Mouse (Mus musculus): Measurements from ENCODE around the gene Zbtb46. TPM values are rescaled to one million over a fixed set of nuclear protein-coding genes. Genes with fewer than 3 reads are reported as not detected.

Gene Zbtb46
- polyA plus RNA-seq, 1 experiment = 0.11 TPM

- H3K4me3 ChIP-seq (ENCODE audit: insufficient read depth, low read length) = no peak overlapping the region
- peaks cover 28% of the 10 kb centered on the region for H3K4me1 ChIP-seq (ENCODE audit: control insufficient read depth, insufficient read depth, low read length)
- H3K27ac ChIP-seq (ENCODE audit: insufficient read depth, low read depth, low read length) = no peak overlapping the region
- TF ChIP-seq CTCF (IDR thresholded peaks at IDR 0.05; ENCODE audit: low read depth, low read length) (no peak), POLR2A (IDR thresholded peaks at IDR 0.05; ENCODE audit: borderline replicate concordance, low read depth, low read length) (no peak)
Observed at GRCm38 (mm10) chr2:181377230-181377629, 82.0 kb downstream of the Zbtb46 start.

GRCm38 (mm10) chr2:181375787-181376186, 83.4 kb downstream of the Zbtb46 start:
- Histone ChIP-seq H3K4me3 (ENCODE audit: insufficient read depth, low read length) (no peak overlapping the region), H3K27ac (ENCODE audit: insufficient read depth, low read depth, low read length) (no peak overlapping the region), H3K4me1 (ENCODE audit: control insufficient read depth, insufficient read depth, low read length) (peaks cover 28% of the 10 kb centered on the region)
- TF ChIP-seq CTCF (IDR thresholded peaks at IDR 0.05; ENCODE audit: low read depth, low read length) (no peak), POLR2A (IDR thresholded peaks at IDR 0.05; ENCODE audit: borderline replicate concordance, low read depth, low read length) (no peak)

- no peak for TF ChIP-seq CTCF (IDR thresholded peaks at IDR 0.05; ENCODE audit: low read depth, low read length)
- TF ChIP-seq POLR2A (IDR thresholded peaks at IDR 0.05; ENCODE audit: borderline replicate concordance, low read depth, low read length) = no peak
- Histone ChIP-seq H3K4me3 (ENCODE audit: insufficient read depth, low read length) (no peak overlapping the region), H3K4me1 (ENCODE audit: control insufficient read depth, insufficient read depth, low read length) (peaks cover 14% of the 10 kb centered on the region), H3K27ac (ENCODE audit: insufficient read depth, low read depth, low read length) (no peak overlapping the region)
Observed at GRCm38 (mm10) chr2:181370001-181370400, 89.2 kb downstream of the Zbtb46 start.

- Histone ChIP-seq H3K4me1 (ENCODE audit: control insufficient read depth, insufficient read depth, low read length) (peaks cover 14% of the 10 kb centered on the region), H3K27ac (ENCODE audit: insufficient read depth, low read depth, low read length) (peak overlapping the region; percentile 68), H3K4me3 (ENCODE audit: insufficient read depth, low read length) (peak overlapping the region; percentile 95)
- TF ChIP-seq POLR2A (IDR thresholded peaks at IDR 0.05; ENCODE audit: borderline replicate concordance, low read depth, low read length) (no peak), CTCF (IDR thresholded peaks at IDR 0.05; ENCODE audit: low read depth, low read length) (no peak)
Observed at GRCm38 (mm10) chr2:181365655-181366075, 93.6 kb downstream of the Zbtb46 start.

- peak within 1 kb of the TSS; percentile 68 for H3K27ac ChIP-seq (ENCODE audit: insufficient read depth, low read depth, low read length)
- TF ChIP-seq CTCF (IDR thresholded peaks at IDR 0.05; ENCODE audit: low read depth, low read length) = no peak
- peak; percentile 22; the same call in 1 of the 2 replicates for TF ChIP-seq POLR2A (IDR thresholded peaks at IDR 0.05; ENCODE audit: borderline replicate concordance, low read depth, low read length)
Observed at GRCm38 (mm10) chr2:181364860-181365596, 94.2 kb downstream of the Zbtb46 start, which contains the start of the genes Zgpat and Arfrp1. Zgpat (plus strand) TSS chr2:181364928. Arfrp1 (minus strand) TSS chr2:181365404.

GRCm38 (mm10) chr2:181364487-181364859, 94.8 kb downstream of the Zbtb46 start:
- Histone ChIP-seq H3K27ac (ENCODE audit: insufficient read depth, low read depth, low read length) (peak overlapping the region; percentile 23; the same call in 1 of the 2 replicates), H3K4me3 (ENCODE audit: insufficient read depth, low read length) (peak overlapping the region; percentile 95), H3K4me1 (ENCODE audit: control insufficient read depth, insufficient read depth, low read length) (peaks cover 14% of the 10 kb centered on the region)
- TF ChIP-seq POLR2A (IDR thresholded peaks at IDR 0.05; ENCODE audit: borderline replicate concordance, low read depth, low read length) (no peak), CTCF (IDR thresholded peaks at IDR 0.05; ENCODE audit: low read depth, low read length) (no peak)

More at GRCm38 (mm10) chr2:181364860-181365596, 94.2 kb downstream of the Zbtb46 start, which contains the start of the genes Zgpat and Arfrp1:
- Histone ChIP-seq H3K4me1 (ENCODE audit: control insufficient read depth, insufficient read depth, low read length) (peaks cover 14% of the 10 kb centered on the region), H3K4me3 (ENCODE audit: insufficient read depth, low read length) (peak within 1 kb of the TSS; percentile 95)

- Histone ChIP-seq H3K4me3 (ENCODE audit: insufficient read depth, low read length) (peak overlapping the region; percentile 95), H3K27ac (ENCODE audit: insufficient read depth, low read depth, low read length) (no peak overlapping the region), H3K4me1 (ENCODE audit: control insufficient read depth, insufficient read depth, low read length) (peaks cover 14% of the 10 kb centered on the region)
- no peak for TF ChIP-seq CTCF (IDR thresholded peaks at IDR 0.05; ENCODE audit: low read depth, low read length)
- TF ChIP-seq POLR2A (IDR thresholded peaks at IDR 0.05; ENCODE audit: borderline replicate concordance, low read depth, low read length) = no peak
Observed at GRCm38 (mm10) chr2:181363946-181364345, 95.3 kb downstream of the Zbtb46 start.

- H3K4me1 ChIP-seq (ENCODE audit: control insufficient read depth, insufficient read depth, low read length) = no peaks in the 10 kb centered on the region
- H3K4me3 ChIP-seq (ENCODE audit: insufficient read depth, low read length) = no peak overlapping the region
- no peak overlapping the region for H3K27ac ChIP-seq (ENCODE audit: insufficient read depth, low read depth, low read length)
- TF ChIP-seq CTCF (IDR thresholded peaks at IDR 0.05; ENCODE audit: low read depth, low read length) (no peak), POLR2A (IDR thresholded peaks at IDR 0.05; ENCODE audit: borderline replicate concordance, low read depth, low read length) (no peak)
Observed at GRCm38 (mm10) chr2:181356780-181357179, 102.4 kb downstream of the Zbtb46 start.

GRCm38 (mm10) chr2:181342766-181343165, 116.5 kb downstream of the Zbtb46 start:
- Histone ChIP-seq H3K4me3 (ENCODE audit: insufficient read depth, low read length) (no peak overlapping the region), H3K4me1 (ENCODE audit: control insufficient read depth, insufficient read depth, low read length) (no peaks in the 10 kb centered on the region), H3K27ac (ENCODE audit: insufficient read depth, low read depth, low read length) (no peak overlapping the region)
- TF ChIP-seq CTCF (IDR thresholded peaks at IDR 0.05; ENCODE audit: low read depth, low read length) (no peak), POLR2A (IDR thresholded peaks at IDR 0.05; ENCODE audit: borderline replicate concordance, low read depth, low read length) (no peak)

- TF ChIP-seq POLR2A (IDR thresholded peaks at IDR 0.05; ENCODE audit: borderline replicate concordance, low read depth, low read length) (no peak), CTCF (IDR thresholded peaks at IDR 0.05; ENCODE audit: low read depth, low read length) (no peak)
- H3K27ac ChIP-seq (ENCODE audit: insufficient read depth, low read depth, low read length) = no peak overlapping the region
- no peaks in the 10 kb centered on the region for H3K4me1 ChIP-seq (ENCODE audit: control insufficient read depth, insufficient read depth, low read length)
- no peak overlapping the region for H3K4me3 ChIP-seq (ENCODE audit: insufficient read depth, low read length)
Observed at GRCm38 (mm10) chr2:181340426-181340825, 118.8 kb downstream of the Zbtb46 start.

Other genes with a start within 250 kb of the Zbtb46 start
- not detected in 2 replicates for gene Srms, start 246.2 kb downstream of the Zbtb46 start, polyA plus RNA-seq (2012; ENCODE audit: insufficient read depth, insufficient read length, missing spikeins)
- gene Fndc11, start 239.4 kb downstream of the Zbtb46 start, polyA plus RNA-seq (2012; ENCODE audit: insufficient read depth, insufficient read length, missing spikeins) = not detected in 2 replicates
- gene Helz2, start 217.4 kb downstream of the Zbtb46 start, polyA plus RNA-seq (2012; ENCODE audit: insufficient read depth, insufficient read length, missing spikeins) = 11.2 and 13.3 TPM in 2 replicates
- 11.4 and 16.4 TPM in 2 replicates for gene Gmeb2, start 171.4 kb downstream of the Zbtb46 start, polyA plus RNA-seq (2012; ENCODE audit: insufficient read depth, insufficient read length, missing spikeins)
- gene Stmn3, start 144.9 kb downstream of the Zbtb46 start, polyA plus RNA-seq (2012; ENCODE audit: insufficient read depth, insufficient read length, missing spikeins) = not detected in 2 replicates
- 17.1 and 27.3 TPM in 2 replicates for gene Rtel1, start 139.7 kb downstream of the Zbtb46 start, polyA plus RNA-seq (2012; ENCODE audit: insufficient read depth, insufficient read length, missing spikeins)
- gene Zgpat, start 94.5 kb downstream of the Zbtb46 start, polyA plus RNA-seq (2012; ENCODE audit: insufficient read depth, insufficient read length, missing spikeins) = 18.7 and 22.5 TPM in 2 replicates
- 41.3 and 47.7 TPM in 2 replicates for gene Arfrp1, start 94.0 kb downstream of the Zbtb46 start, polyA plus RNA-seq (2012; ENCODE audit: insufficient read depth, insufficient read length, missing spikeins)
- 10.9 and 15.7 TPM in 2 replicates for gene Lime1, start 79.3 kb downstream of the Zbtb46 start, polyA plus RNA-seq (2012; ENCODE audit: insufficient read depth, insufficient read length, missing spikeins)
- gene Abhd16b, start 33.8 kb upstream of the Zbtb46 start, polyA plus RNA-seq (2012; ENCODE audit: insufficient read depth, insufficient read length, missing spikeins) = not detected in 2 replicates
- 61.9 and 65.6 TPM in 2 replicates for gene Tpd52l2, start 37.7 kb upstream of the Zbtb46 start, polyA plus RNA-seq (2012; ENCODE audit: insufficient read depth, insufficient read length, missing spikeins)
- gene Dnajc5, start 61.1 kb upstream of the Zbtb46 start, polyA plus RNA-seq (2012; ENCODE audit: insufficient read depth, insufficient read length, missing spikeins) = 66.3 and 71.7 TPM in 2 replicates
- gene Uckl1, start 125.5 kb upstream of the Zbtb46 start, polyA plus RNA-seq (2012; ENCODE audit: insufficient read depth, insufficient read length, missing spikeins) = 108 and 113 TPM in 2 replicates
- gene Prpf6, start 132.4 kb upstream of the Zbtb46 start, polyA plus RNA-seq (2012; ENCODE audit: insufficient read depth, insufficient read length, missing spikeins) = 38.1 and 45.7 TPM in 2 replicates
- gene Zfp512b, start 133.4 kb upstream of the Zbtb46 start, polyA plus RNA-seq (2012; ENCODE audit: insufficient read depth, insufficient read length, missing spikeins) = 18.6 and 23.0 TPM in 2 replicates
- gene Samd10, start 139.8 kb upstream of the Zbtb46 start, polyA plus RNA-seq (2012; ENCODE audit: insufficient read depth, insufficient read length, missing spikeins) = 5.0 and 5.3 TPM in 2 replicates
- not detected in 2 replicates for gene Gm29797, start 197.6 kb upstream of the Zbtb46 start, polyA plus RNA-seq (2012; ENCODE audit: insufficient read depth, insufficient read length, missing spikeins)
- gene Sox18, start 212.2 kb upstream of the Zbtb46 start, polyA plus RNA-seq (2012; ENCODE audit: insufficient read depth, insufficient read length, missing spikeins) = not detected in 2 replicates
- 4.4 and 7.0 TPM in 2 replicates for gene Tcea2, start 220.9 kb upstream of the Zbtb46 start, polyA plus RNA-seq (2012; ENCODE audit: insufficient read depth, insufficient read length, missing spikeins)
- gene Rgs19, start 234.6 kb upstream of the Zbtb46 start, polyA plus RNA-seq (2012; ENCODE audit: insufficient read depth, insufficient read length, missing spikeins) = 155 and 173 TPM in 2 replicates
- gene Lkaaear1, start 239.0 kb upstream of the Zbtb46 start, polyA plus RNA-seq (2012; ENCODE audit: insufficient read depth, insufficient read length, missing spikeins) = not detected in 2 replicates